Mouse (Mus musculus) kidney, adult 2 months (tissue): ENCODE results near the gene Pptc7. TPM values are rescaled to one million over a fixed set of nuclear protein-coding genes. Genes with fewer than 3 reads are reported as not detected.

ENCODE experiments used
- DNase-seq: peaks from one replicate; pipeline ENCODE4 v3.0.0; 2021
- H3K27ac ChIP-seq: fragments of 200-500 bp; 2 replicates; pipeline ENCODE4 v1.5.1; 2012; ENCODE audit warnings: low read depth, low read length, control low read depth, inconsistent platforms; ENCODE audit not compliant: insufficient read depth
- H3K27me3 ChIP-seq: fragments of 200-500 bp; replicated peaks from 2 replicates; pipeline ENCODE4 v1.6.1; 2012; ENCODE audit warnings: mild to moderate bottlenecking, moderate library complexity, low read length, inconsistent platforms; ENCODE audit not compliant: control insufficient read depth, insufficient read depth
- H3K36me3 ChIP-seq: fragments of 200-500 bp; 2 replicates; pipeline ENCODE4 v1.6.1; 2012; ENCODE audit warnings: mild to moderate bottlenecking, moderate library complexity, low read length, inconsistent platforms; ENCODE audit not compliant: control insufficient read depth, insufficient read depth
- H3K4me1 ChIP-seq: fragments of 200-500 bp; 2 replicates; pipeline ENCODE4 v1.6.1; 2011; ENCODE audit warnings: low read length; ENCODE audit not compliant: control insufficient read depth, insufficient read depth
- H3K4me3 ChIP-seq: fragments of 200-500 bp; 2 replicates; pipeline ENCODE4 v1.5.1; 2011; ENCODE audit warnings: mild to moderate bottlenecking, low read depth, low read length, control low read depth; ENCODE audit not compliant: insufficient read depth
- CTCF ChIP-seq: fragments of 200-500 bp; conservative IDR thresholded peaks from 2 replicates; pipeline ENCODE4 v1.5.1; 2011; ENCODE audit warnings: low read depth, mild to moderate bottlenecking, control low read depth, low read length, moderate library complexity, mixed read lengths; ENCODE audit not compliant: insufficient read depth, insufficient read length
- POLR2A ChIP-seq: fragments of 200-500 bp; IDR thresholded peaks from one replicate; pipeline ENCODE4 v1.6.1; 2011; ENCODE audit warnings: low read depth, low read length, control low read depth
- WGBS: fragments of 180-500 bp; shearing (Covaris S2); methylation state at CpG from one replicate; pipeline ENCODE4 v1.1.7; 2018; 5-methylcytosine and 5-hydroxymethylcytosine counted together
- polyA plus RNA-seq: library from polyadenylated mRNA; depleted of rRNA; stranded (reverse); fragments of >200 nt; gene quantifications from 2 replicates; pipeline ENCODE4 v1.2.3, GENCODE M21; 2012

Pptc7 gene
- polyA plus RNA-seq, 1 experiment = 28.8 TPM

GRCm38 (mm10) chr5:122288147-122288811, 4.1 kb downstream of the Pptc7 start:
- H3K4me3 ChIP-seq = no peak overlapping the region
- peaks cover 38% of the 10 kb centered on the region for H3K4me1 ChIP-seq
- no peaks in the 10 kb centered on the region for H3K27me3 ChIP-seq
- DNase-seq = no peak
- no peak for TF ChIP-seq CTCF
- no peak for TF ChIP-seq POLR2A
- 56% methylated on average over 4 of the region's 4 CpGs for WGBS
- no peak overlapping the region for H3K27ac ChIP-seq
- H3K36me3 ChIP-seq = no peaks in the 10 kb centered on the region

- no peak overlapping the region for H3K4me3 ChIP-seq
- TF ChIP-seq POLR2A (no peak), CTCF (no peak)
- H3K36me3 ChIP-seq = no peaks in the 10 kb centered on the region
- 44% methylated on average over 6 of the region's 6 CpGs for WGBS
- peaks cover 57% of the 10 kb centered on the region for H3K4me1 ChIP-seq
- DNase-seq = no peak
- H3K27me3 ChIP-seq = no peaks in the 10 kb centered on the region
- peak overlapping the region; percentile 77 for H3K27ac ChIP-seq
Observed at GRCm38 (mm10) chr5:122291149-122291548, 7.0 kb downstream of the Pptc7 start.

- Histone ChIP-seq H3K27me3 (no peaks in the 10 kb centered on the region), H3K27ac (peak overlapping the region; percentile 77), H3K4me1 (peaks cover 55% of the 10 kb centered on the region), H3K4me3 (no peak overlapping the region), H3K36me3 (no peaks in the 10 kb centered on the region)
- TF ChIP-seq POLR2A (no peak), CTCF (no peak)
- peak; percentile 63 for DNase-seq
- 39% methylated on average over 17 of the region's 17 CpGs for WGBS
Observed at GRCm38 (mm10) chr5:122291553-122292339, 7.6 kb downstream of the Pptc7 start.

GRCm38 (mm10) chr5:122293131-122293530, 9.0 kb downstream of the Pptc7 start:
- H3K4me3 ChIP-seq = no peak overlapping the region
- H3K36me3 ChIP-seq = no peaks in the 10 kb centered on the region
- H3K27me3 ChIP-seq = no peaks in the 10 kb centered on the region
- H3K27ac ChIP-seq = no peak overlapping the region
- peak; percentile 68 for DNase-seq
- TF ChIP-seq CTCF = 0 out of 2 replicates have a peak, but pooled peaks have one; percentile 3
- TF ChIP-seq POLR2A = no peak
- H3K4me1 ChIP-seq = peaks cover 53% of the 10 kb centered on the region
- WGBS = 48% methylated on average over 6 of the region's 6 CpGs

- H3K27me3 ChIP-seq = no peaks in the 10 kb centered on the region
- WGBS = 88% methylated on average over 3 of the region's 3 CpGs
- TF ChIP-seq CTCF (no peak), POLR2A (no peak)
- H3K4me3 ChIP-seq = no peak overlapping the region
- no peaks in the 10 kb centered on the region for H3K36me3 ChIP-seq
- no peak for DNase-seq
- peaks cover 54% of the 10 kb centered on the region for H3K4me1 ChIP-seq
- H3K27ac ChIP-seq = no peak overlapping the region
Observed at GRCm38 (mm10) chr5:122294219-122294735, 10.1 kb downstream of the Pptc7 start.

- Histone ChIP-seq H3K27me3 (no peaks in the 10 kb centered on the region), H3K27ac (no peak overlapping the region), H3K36me3 (no peaks in the 10 kb centered on the region), H3K4me1 (peaks cover 63% of the 10 kb centered on the region), H3K4me3 (no peak overlapping the region)
- TF ChIP-seq CTCF (no peak), POLR2A (no peak)
- DNase-seq = no peak
- 48% methylated on average over 14 of the region's 14 CpGs for WGBS
Observed at GRCm38 (mm10) chr5:122295113-122295935, 11.2 kb downstream of the Pptc7 start.
